Comparison of ENCODE assay signal across 21 mouse cellular contexts in the genomic region with DNA sequence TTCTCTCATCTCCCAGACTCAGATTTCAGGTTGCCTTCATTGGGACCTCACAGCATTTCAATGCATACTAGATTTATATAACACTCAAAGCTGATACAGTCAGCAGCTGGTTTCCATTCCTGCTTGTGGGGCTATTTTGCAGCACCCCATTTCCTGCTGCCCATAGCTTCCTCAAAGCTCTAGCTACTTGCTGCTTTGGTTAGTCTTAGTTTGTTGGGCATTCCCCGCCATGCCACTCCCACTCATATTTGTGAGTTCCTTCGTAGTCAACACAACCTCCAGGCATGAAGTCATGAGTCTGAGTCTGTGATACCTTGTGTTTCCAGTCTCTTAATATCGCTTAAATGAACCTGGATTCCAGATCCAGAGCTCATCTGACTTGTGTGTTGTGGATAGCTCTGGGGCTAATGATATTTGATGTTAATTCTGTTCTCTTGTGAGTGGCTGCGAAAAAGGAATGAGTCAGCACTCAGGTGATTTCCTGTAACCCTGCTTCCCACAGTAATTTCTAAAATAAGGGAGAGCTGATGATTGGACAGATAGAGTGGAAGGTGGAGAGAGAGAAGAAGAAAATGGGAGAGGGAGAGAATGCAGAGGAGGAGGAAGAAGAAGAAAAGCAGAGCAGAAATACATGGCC. TPM values are rescaled to one million over a fixed set of nuclear protein-coding genes. Genes with fewer than 3 reads are reported as not detected.
DNase-seq lines count a peak whose midpoint lies in the region; ATAC-seq lines count a peak whose summit lies in the region.
"Had no signal": no experiment of that assay in that cellular context is flagged by ENCODE, and none has a peak within 500 bp of the region (broad histone marks: within the 10 kb centered on the region; RNA-seq: fewer than 3 reads in every experiment).

No protein-coding gene starts in this region.

- DNase-seq in lung, postnatal 36 days, result peak; percentile 11
- DNase-seq in lung, postnatal 25 days (ENCODE audit: low spot score), result no peak
- no peak for DNase-seq in adrenal gland, postnatal 25 days
- no peak for DNase-seq in left cerebral cortex, adult 9 months (ENCODE audit: low spot score in 2 of 2)
- DNase-seq in Muller cell, postnatal 12 days (ENCODE audit: inconsistent ontology term), result no peak
- DNase-seq: adrenal gland, adult 8-10 months; cerebellum, adult 8-10 months; gastrocnemius, adult 2 months; lung, adult 18-20 months; lung, postnatal 4 days; midbrain, embryonic 14.5 days; thymus, postnatal 4 days had no signal

- whole genome bisulfite sequencing in macrophage (ENCODE audit: missing documents), result 16% methylated on average over 4 of the region's 4 CpGs

- peak; percentile 69 for ATAC-seq in activated CD4-positive, CD25-positive, alpha-beta regulatory T cell, adult 4 months
- ATAC-seq: forebrain, embryonic 16.5 days; intestine, postnatal 0 days had no signal

- peak overlapping the region; percentile 86 for H3K27ac ChIP-seq in macrophage
- H3K27ac ChIP-seq: embryonic facial prominence, embryonic 12.5 days; gastrocnemius, adult 2 months; heart, adult 2 months; hindbrain, embryonic 13.5 days; kidney, postnatal 0 days; limb, embryonic 15.5 days had no signal

- H3K79me2 ChIP-seq in macrophage (ENCODE audit: inconsistent target), result no peaks in the 10 kb centered on the region

- no peaks in the 10 kb centered on the region for H3K36me3 ChIP-seq in macrophage (ENCODE audit: inconsistent target)
- H3K36me3 ChIP-seq: embryonic facial prominence, embryonic 12.5 days; hindbrain, embryonic 13.5 days; limb, embryonic 15.5 days had no signal

- H3K4me3 ChIP-seq in macrophage (ENCODE audit: inconsistent target), result no peak overlapping the region
- H3K4me3 ChIP-seq: embryonic facial prominence, embryonic 12.5 days; gastrocnemius, adult 2 months; heart, adult 2 months; hindbrain, embryonic 13.5 days; limb, embryonic 15.5 days had no signal

RNA-seq across cellular contexts. Expression of gene Stard3nl, which starts 22.4 kb away (rescaled TPM):
- 10 to 100 TPM; 59.4 to 61.0 TPM for polyA plus RNA-seq in activated CD4-positive, CD25-positive, alpha-beta regulatory T cell, adult 4 months (2017; shearing (Covaris generic))
- 100 to 1,000 TPM in 8 of 26 experiments, 10 to 100 TPM in 18; 12.4 to 130 (median 71.7) TPM for total RNA-seq in macrophage (2018; cell fraction: chromatin; rRNA removed)
- 100 to 1,000 TPM in 4 of 26 experiments, 10 to 100 TPM in 22; 59.5 to 113 (median 80.3) TPM for total RNA-seq in macrophage (2018; cell fraction: cytosol; rRNA removed)
- total RNA-seq in macrophage (2018; cell fraction: nucleus; rRNA removed), result 100 to 1,000 TPM in 6 of 26 experiments, 10 to 100 TPM in 20; 28.4 to 122 (median 79.1) TPM
- 27.8 to 97.5 TPM (median 94.7 TPM) in 3 replicates for polyA plus RNA-seq in macrophage (2018)
- total RNA-seq in adrenal gland, postnatal 25 days (2021), result 43.9 and 49.1 TPM in 2 replicates
